ENCODE assay signal across 18 mouse cellular contexts in the genomic region with DNA sequence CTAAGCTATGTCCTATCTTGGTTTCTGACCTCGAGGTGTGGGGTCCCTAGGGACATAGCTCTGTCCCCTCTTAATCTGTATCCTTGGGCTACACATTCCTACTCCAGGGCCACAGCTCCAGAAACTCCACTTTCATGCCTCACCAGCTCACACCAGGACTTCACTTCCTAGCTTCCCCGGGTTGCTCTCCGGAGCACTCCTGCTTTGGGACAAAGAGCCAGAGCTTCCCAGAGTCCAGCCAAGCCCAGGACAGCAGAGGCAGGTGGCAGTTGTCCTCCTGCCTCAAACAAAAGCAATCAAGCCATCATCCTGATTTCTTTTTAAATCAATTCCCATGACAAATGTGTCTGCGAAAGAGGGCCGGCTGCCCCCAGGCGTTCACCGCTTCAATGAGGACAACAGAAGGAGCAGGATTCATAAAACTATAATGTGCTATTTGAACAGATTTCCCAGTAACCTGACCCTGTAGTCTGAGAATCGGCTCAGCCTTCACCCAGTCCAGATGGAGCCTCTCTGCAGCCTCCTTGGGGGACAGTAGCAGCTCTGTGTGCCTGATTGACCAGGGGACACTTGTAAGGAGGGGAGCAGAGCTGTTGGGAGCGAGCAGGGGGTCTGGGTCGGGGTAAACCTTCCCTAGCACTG. TPM values are rescaled to one million over a fixed set of nuclear protein-coding genes. Genes with fewer than 3 reads are reported as not detected.
DNase-seq lines count a peak whose midpoint lies in the region; ATAC-seq and TF ChIP-seq lines count a peak whose summit lies in the region.
"Had no signal": no experiment of that assay in that cellular context is flagged by ENCODE, and none has a peak within 500 bp of the region (broad histone marks: within the 10 kb centered on the region; RNA-seq: fewer than 3 reads in every experiment).

No protein-coding gene starts in this region.

- peaks cover 57% of the 10 kb centered on the region for H3K4me1 ChIP-seq in neural tube, embryonic 12.5 days
- H3K4me1 ChIP-seq in neural tube, embryonic 15.5 days = peaks cover 22% of the 10 kb centered on the region
- peaks cover 18% of the 10 kb centered on the region; the same call in 1 of the 2 replicates for H3K4me1 ChIP-seq in hindbrain, postnatal 0 days (ENCODE audit: insufficient read depth, low read length)
- H3K4me1 ChIP-seq: embryonic facial prominence, embryonic 15.5 days had no signal

- peak overlapping the region; percentile 78 for H3K27ac ChIP-seq in neural tube, embryonic 12.5 days
- H3K27ac ChIP-seq in neural tube, embryonic 15.5 days (replicated peaks) = no peak overlapping the region
- no peak overlapping the region; the same call in 1 of the 2 replicates for H3K27ac ChIP-seq in hindbrain, postnatal 0 days
- H3K27ac ChIP-seq: embryonic facial prominence, embryonic 15.5 days; left cerebral cortex, adult 2 months had no signal

- TF ChIP-seq CTCF in hindbrain, postnatal 0 days (IDR thresholded peaks at IDR 0.05; ENCODE audit: low read depth) = no peak

- ATAC-seq in neural tube, embryonic 12.5 days (ENCODE audit: low FRiP score, low read depth) = peak; percentile 71
- no peak for ATAC-seq in neural tube, embryonic 15.5 days (ENCODE audit: low FRiP score)
- ATAC-seq in hindbrain, postnatal 0 days = no peak
- ATAC-seq: activated CD4-positive, CD25-positive, alpha-beta regulatory T cell, adult 4 months had no signal

- H3K36me3 ChIP-seq in neural tube, embryonic 12.5 days = no peaks in the 10 kb centered on the region
- H3K36me3 ChIP-seq in neural tube, embryonic 15.5 days = no peaks in the 10 kb centered on the region
- no peaks in the 10 kb centered on the region for H3K36me3 ChIP-seq in hindbrain, postnatal 0 days (ENCODE audit: insufficient read depth, low read length)
- H3K36me3 ChIP-seq: embryonic facial prominence, embryonic 15.5 days had no signal

- 24% methylated on average over 10 of the region's 10 CpGs for WGBS in neural tube, embryonic 12.5 days
- WGBS in neural tube, embryonic 15.5 days = 20% methylated on average over 10 of the region's 10 CpGs
- 18% methylated on average over 10 of the region's 10 CpGs for WGBS in hindbrain, postnatal 0 days

- H3K9me3 ChIP-seq in neural tube, embryonic 12.5 days = no peaks in the 10 kb centered on the region
- no peaks in the 10 kb centered on the region for H3K9me3 ChIP-seq in neural tube, embryonic 15.5 days (replicated peaks)
- H3K9me3 ChIP-seq in hindbrain, postnatal 0 days (ENCODE audit: low read length) = no peaks in the 10 kb centered on the region
- H3K9me3 ChIP-seq: embryonic facial prominence, embryonic 15.5 days had no signal

- no peak overlapping the region for H3K4me3 ChIP-seq in neural tube, embryonic 12.5 days
- H3K4me3 ChIP-seq in neural tube, embryonic 15.5 days (replicated peaks) = no peak overlapping the region
- no peak overlapping the region for H3K4me3 ChIP-seq in hindbrain, postnatal 0 days (ENCODE audit: low read length)
- H3K4me3 ChIP-seq: embryonic facial prominence, embryonic 15.5 days; left cerebral cortex, adult 2 months had no signal

- DNase-seq in cerebellum, postnatal 10 days = peak; percentile 63 to 67
- DNase-seq in cerebellum, adult 8-10 months = no peak
- peak; percentile 53 for DNase-seq in hindbrain, postnatal 0 days (ENCODE audit: low spot score)
- peak; percentile 78 for DNase-seq in retina, postnatal 1 day
- DNase-seq in right cerebral cortex, postnatal 10 days (ENCODE audit: low spot score in 2 of 2) = no peak
- no peak for DNase-seq in lung, postnatal 14 days
- DNase-seq: kidney, adult 8-10 months; thymus, adult 18-20 months had no signal

- no peaks in the 10 kb centered on the region for H3K27me3 ChIP-seq in neural tube, embryonic 12.5 days (replicated peaks)
- no peaks in the 10 kb centered on the region for H3K27me3 ChIP-seq in neural tube, embryonic 15.5 days (replicated peaks)
- no peaks in the 10 kb centered on the region for H3K27me3 ChIP-seq in hindbrain, postnatal 0 days (ENCODE audit: insufficient read depth, low read length)
- H3K27me3 ChIP-seq: embryonic facial prominence, embryonic 15.5 days had no signal

- 0 out of 2 replicates have a peak overlapping the region, but pooled peaks have one; percentile 12 for H3K4me2 ChIP-seq in neural tube, embryonic 12.5 days (replicated peaks)
- no peak overlapping the region for H3K4me2 ChIP-seq in neural tube, embryonic 15.5 days
- H3K4me2 ChIP-seq in hindbrain, postnatal 0 days (ENCODE audit: low read depth, low read length) = no peak overlapping the region
- H3K4me2 ChIP-seq: embryonic facial prominence, embryonic 15.5 days had no signal

- no peak overlapping the region for H3K9ac ChIP-seq in neural tube, embryonic 12.5 days
- no peak overlapping the region for H3K9ac ChIP-seq in neural tube, embryonic 15.5 days (replicated peaks)
- no peak overlapping the region for H3K9ac ChIP-seq in hindbrain, postnatal 0 days (replicated peaks; ENCODE audit: low read length)
- H3K9ac ChIP-seq: embryonic facial prominence, embryonic 15.5 days had no signal

RNA-seq across cellular contexts. Expression of a gene that starts 15.3 kb away (rescaled TPM):
- 11.4 and 14.5 TPM in 2 replicates for polyA plus RNA-seq in neural tube, embryonic 12.5 days (2016; fragmentation: Nextera tagmentation; extraction: Ambion mirVana)
- polyA plus RNA-seq in neural tube, embryonic 15.5 days (2015; fragmentation: Nextera tagmentation; extraction: Ambion mirVana) = 0.13 and 0.15 TPM in 2 replicates
- not detected in 2 replicates for total RNA-seq in hindbrain, postnatal 0 days (2014; rRNA removed)
- polyA plus RNA-seq in hindbrain, postnatal 0 days (2015; fragmentation: Nextera tagmentation; extraction: Ambion mirVana) = 0.15 TPM in 1 of 2 replicates, not detected in the other
- total RNA-seq: ES-E14; gastrocnemius, adult 8-10 months; left cerebral cortex, adult 2 months; megakaryocyte progenitor cell, adult 5-6 weeks had no signal
- polyA plus RNA-seq: activated CD4-positive, CD25-positive, alpha-beta regulatory T cell, adult 4 months; embryonic facial prominence, embryonic 15.5 days; heart, postnatal 0 days; liver, embryonic 16.5 days had no signal

Comparison
In these comparisons a context has a peak if more than half of its experiments do, and no peak if none do; other contexts are left out.
1. DNase-seq: peak in cerebellum, postnatal 10 days (2 of 2), hindbrain, postnatal 0 days (single experiment) and retina, postnatal 1 day (single experiment); none in cerebellum, adult 8-10 months (single experiment), right cerebral cortex, postnatal 10 days (0 of 2) and lung, postnatal 14 days (single experiment).
2. RNA of a gene that starts 15.3 kb away (polyA plus RNA-seq): 11.4 to 14.5 TPM in neural tube, embryonic 12.5 days; 0.13 to 0.15 TPM in neural tube, embryonic 15.5 days and 0.15 TPM in hindbrain, postnatal 0 days; every median in the first group is over 10 times any median in the second.